Mouse (Mus musculus) cerebellum, adult 2 months (tissue): Measurements from ENCODE around the gene Prkar2b. TPM values are rescaled to one million over a fixed set of nuclear protein-coding genes. Genes with fewer than 3 reads are reported as not detected.

ENCODE experiments used
- DNase-seq, 2 experiments: peaks; one replicate each; pipeline ENCODE4 v3.0.0; 2021
- H3K27ac ChIP-seq: fragments of 200-500 bp; 2 replicates; pipeline ENCODE4 v1.5.1; 2012; ENCODE audit warnings: low read length, control low read depth, inconsistent platforms; ENCODE audit not compliant: insufficient read depth
- H3K27me3 ChIP-seq: fragments of 200-500 bp; 2 replicates; pipeline ENCODE4 v1.6.1; 2012; ENCODE audit warnings: inconsistent platforms, mild to moderate bottlenecking, low read length, moderate library complexity; ENCODE audit not compliant: control insufficient read depth, insufficient read depth
- H3K4me1 ChIP-seq: fragments of 200-500 bp; 2 replicates; pipeline ENCODE4 v1.6.1; 2011; ENCODE audit warnings: low read length; ENCODE audit not compliant: control insufficient read depth, insufficient read depth
- H3K4me3 ChIP-seq: fragments of 200-500 bp; replicated peaks from 2 replicates; pipeline ENCODE3; 2011; ENCODE audit warnings: mild to moderate bottlenecking, low read depth, low read length, control low read depth; ENCODE audit not compliant: insufficient read depth
- CTCF ChIP-seq: fragments of 200-500 bp; IDR thresholded peaks from 2 replicates; pipeline ENCODE4 v1.5.1; 2011; ENCODE audit warnings: low read depth, mild to moderate bottlenecking, control low read depth, low read length, moderate library complexity, borderline replicate concordance; ENCODE audit not compliant: insufficient read depth
- POLR2A ChIP-seq: fragments of 200-500 bp; IDR thresholded peaks from 2 replicates; pipeline ENCODE4 v1.6.1; 2011; ENCODE audit warnings: low read length, control low read depth, borderline replicate concordance; ENCODE audit not compliant: insufficient read depth
- WGBS: fragments of 180-500 bp; shearing (Covaris S2); methylation state at CpG from one replicate; pipeline ENCODE4 v1.1.7; 2018; 5-methylcytosine and 5-hydroxymethylcytosine counted together
- polyA plus RNA-seq: library from polyadenylated mRNA; depleted of rRNA; stranded (reverse); fragments of >200 nt; gene quantifications from 2 replicates; pipeline ENCODE4 v1.2.3, GENCODE M21; 2012

The Prkar2b gene
- polyA plus RNA-seq, 1 experiment, result 11.9 TPM

DNA sequence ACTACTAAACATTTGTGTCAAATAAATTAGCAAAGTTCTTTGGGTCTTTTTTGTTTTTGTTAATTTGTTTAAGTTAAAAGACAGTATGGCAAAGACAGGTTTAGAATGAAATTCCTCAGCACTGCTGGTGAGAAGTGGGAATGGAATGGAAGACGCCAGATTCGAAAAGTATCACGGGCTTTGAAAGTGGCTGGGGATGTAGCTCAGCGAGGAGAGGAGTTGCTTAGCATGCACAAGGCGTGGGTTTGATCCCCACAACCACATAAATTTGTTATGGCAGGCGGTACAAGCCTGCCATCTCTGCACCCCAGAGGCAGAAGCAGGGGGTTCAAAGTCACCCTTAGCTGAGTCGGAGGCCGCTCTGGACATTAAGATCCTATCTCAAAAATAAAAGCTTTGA lies 54.1 kb downstream of the Prkar2b start:
- DNase-seq, result no peak
- 96% methylated on average over 8 of the region's 8 CpGs for WGBS
- no peak for TF ChIP-seq CTCF
- TF ChIP-seq POLR2A, result no peak
- H3K4me3 ChIP-seq, result no peak overlapping the region
- no peaks in the 10 kb centered on the region for H3K4me1 ChIP-seq
- H3K27ac ChIP-seq, result no peak overlapping the region
- no peaks in the 10 kb centered on the region; the same call in 1 of the 2 replicates for H3K27me3 ChIP-seq

DNA sequence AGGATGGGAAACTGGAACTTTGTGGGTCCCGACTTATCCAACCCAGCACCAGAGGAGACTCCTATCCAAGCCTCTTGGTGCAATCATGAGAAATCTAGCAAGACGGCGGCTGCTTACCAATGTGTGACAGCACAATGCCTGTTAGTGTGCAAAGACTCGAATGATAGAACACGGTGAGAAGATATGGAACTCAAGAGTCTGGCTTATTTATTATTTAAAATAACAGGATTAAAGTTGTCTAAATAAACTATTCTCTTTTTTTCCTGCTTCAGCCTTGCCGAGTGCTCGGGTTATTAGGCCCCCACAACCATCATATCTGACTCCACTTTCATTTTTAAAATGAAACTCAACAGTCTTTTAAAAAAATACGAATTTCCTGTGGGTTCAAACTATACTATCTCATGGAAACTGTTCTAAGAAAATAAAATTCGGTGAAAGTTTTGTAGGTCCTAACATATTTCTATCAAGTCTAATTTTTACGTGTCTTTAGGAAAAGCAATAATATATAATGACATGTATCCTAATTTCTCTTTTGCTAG lies 54.6 kb downstream of the Prkar2b start:
- Histone ChIP-seq H3K4me1 (no peaks in the 10 kb centered on the region), H3K27me3 (no peaks in the 10 kb centered on the region; the same call in 1 of the 2 replicates), H3K4me3 (no peak overlapping the region), H3K27ac (no peak overlapping the region)
- no peak for DNase-seq
- no peak for TF ChIP-seq CTCF
- no peak for TF ChIP-seq POLR2A
- WGBS, result 96% methylated on average over 10 of the region's 10 CpGs

DNA sequence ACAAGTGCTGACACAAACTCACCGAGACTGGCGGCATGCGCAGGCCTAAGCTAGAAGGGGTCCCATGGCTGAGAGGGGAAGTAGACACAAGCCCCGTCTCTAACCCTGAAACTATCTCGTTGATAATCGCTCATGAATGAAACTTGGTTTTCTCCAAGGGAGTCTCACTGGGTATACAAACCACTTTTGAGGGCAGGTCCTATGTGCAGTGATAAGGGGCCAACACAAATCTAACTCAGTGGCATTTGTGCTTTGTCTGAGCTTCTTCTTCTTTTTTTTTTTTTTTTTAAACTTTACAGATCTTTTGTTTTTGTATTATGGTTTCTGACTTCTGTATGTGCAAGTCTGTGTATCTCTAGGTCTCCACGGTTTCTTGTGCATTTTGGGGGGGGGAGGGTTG lies 60.6 kb downstream of the Prkar2b start:
- no peaks in the 10 kb centered on the region for H3K4me1 ChIP-seq
- DNase-seq, result no peak
- no peak overlapping the region for H3K27ac ChIP-seq
- no peaks in the 10 kb centered on the region; the same call in 1 of the 2 replicates for H3K27me3 ChIP-seq
- TF ChIP-seq POLR2A (no peak), CTCF (no peak)
- no peak overlapping the region for H3K4me3 ChIP-seq
- 96% methylated on average over 7 of the region's 7 CpGs for WGBS

DNA sequence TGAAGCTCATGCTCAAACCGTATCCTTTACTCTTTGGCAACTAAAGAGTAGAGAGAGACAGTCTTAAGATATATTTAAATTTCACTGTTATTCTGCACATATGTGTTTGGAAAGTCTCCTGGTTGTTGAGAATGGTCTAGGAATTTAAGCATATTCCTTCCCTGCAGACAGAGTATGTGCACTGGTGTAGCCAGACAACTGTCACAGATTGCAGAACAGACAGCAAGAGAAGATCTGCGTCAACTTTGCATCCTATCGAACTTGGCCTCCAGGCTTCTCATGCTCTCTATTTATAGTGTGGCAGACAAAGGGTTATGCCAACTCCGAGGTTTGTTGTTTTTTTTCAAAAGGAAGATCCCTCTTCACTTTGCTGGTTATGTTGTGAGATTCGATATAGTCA lies 62.4 kb downstream of the Prkar2b start:
- Histone ChIP-seq H3K4me3 (no peak overlapping the region), H3K4me1 (no peaks in the 10 kb centered on the region), H3K27ac (no peak overlapping the region), H3K27me3 (no peaks in the 10 kb centered on the region)
- DNase-seq, result no peak
- 89% methylated on average over 5 of the region's 5 CpGs for WGBS
- TF ChIP-seq CTCF, result no peak
- no peak for TF ChIP-seq POLR2A

DNA sequence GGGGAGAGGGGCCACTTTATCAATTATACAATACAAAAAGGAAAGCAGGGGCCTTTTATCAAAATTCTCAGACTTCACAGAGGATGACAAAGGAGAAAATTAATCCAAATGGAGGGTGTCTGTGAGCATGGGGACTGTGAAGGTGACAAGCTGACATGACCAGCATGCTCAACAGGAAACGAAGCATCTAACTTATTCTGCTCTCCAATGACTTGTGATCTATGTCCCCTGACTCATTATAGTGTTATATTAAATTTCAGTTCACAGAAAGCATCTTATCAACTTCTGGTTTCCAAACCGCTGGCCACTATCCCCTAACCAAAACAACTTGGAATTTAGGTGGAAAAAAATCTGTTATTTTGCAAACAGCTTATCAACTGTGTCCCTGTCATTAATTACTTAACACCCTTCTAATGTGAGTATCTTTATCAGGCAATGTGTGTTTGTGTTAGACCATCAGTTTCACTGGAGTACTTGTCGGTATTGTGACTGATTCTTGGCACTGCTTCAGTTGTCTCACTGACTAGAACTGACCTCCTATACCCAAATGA lies 63.7 kb downstream of the Prkar2b start:
- Histone ChIP-seq H3K27ac (no peak overlapping the region), H3K27me3 (no peaks in the 10 kb centered on the region; the same call in 1 of the 2 replicates), H3K4me3 (no peak overlapping the region), H3K4me1 (no peaks in the 10 kb centered on the region)
- TF ChIP-seq CTCF, result no peak
- no peak for TF ChIP-seq POLR2A
- 87% methylated on average over 3 of the region's 3 CpGs for WGBS
- no peak for DNase-seq

DNA sequence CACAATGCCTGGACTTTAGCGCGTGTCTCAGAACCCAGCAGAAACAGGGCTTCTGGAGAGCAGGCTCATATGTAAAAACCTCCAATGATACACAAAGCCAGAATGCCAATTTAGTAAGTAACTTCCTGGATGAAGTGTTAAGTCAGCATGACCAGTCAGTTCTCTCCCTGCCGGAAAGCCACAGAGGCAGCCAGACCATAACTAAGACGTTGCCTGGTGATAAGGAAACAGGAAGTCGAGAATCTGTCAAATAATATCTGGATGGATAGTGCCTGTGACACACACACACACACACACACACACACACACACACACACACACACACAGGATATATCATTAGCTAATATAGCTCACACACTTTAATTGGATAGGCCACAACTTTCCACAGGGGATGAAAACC lies 64.2 kb downstream of the Prkar2b start:
- H3K27me3 ChIP-seq, result no peaks in the 10 kb centered on the region; the same call in 1 of the 2 replicates
- H3K4me3 ChIP-seq, result no peak overlapping the region
- WGBS, result 90% methylated on average over 5 of the region's 5 CpGs
- no peak for DNase-seq
- no peaks in the 10 kb centered on the region for H3K4me1 ChIP-seq
- TF ChIP-seq CTCF (no peak), POLR2A (no peak)
- no peak overlapping the region for H3K27ac ChIP-seq

DNA sequence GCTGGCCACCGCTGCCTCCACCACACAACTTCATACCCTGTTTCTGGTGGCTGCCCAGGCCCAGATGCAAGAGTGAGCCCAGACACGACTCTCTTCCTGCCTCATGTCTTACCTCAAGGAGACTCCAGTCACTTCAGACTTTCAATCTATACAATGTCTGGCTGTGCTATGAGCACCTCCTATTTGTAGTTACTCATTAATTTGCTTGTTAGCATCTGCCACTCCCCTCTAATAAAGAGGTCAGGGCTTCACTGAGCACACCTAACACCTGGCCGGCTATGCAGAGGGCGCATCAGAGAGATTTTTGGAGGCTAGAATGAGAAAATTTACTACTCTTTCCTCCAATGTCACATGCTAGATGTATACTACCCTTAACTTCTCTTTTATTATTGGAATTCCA lies 70.5 kb downstream of the Prkar2b start:
- Histone ChIP-seq H3K4me3 (no peak overlapping the region), H3K4me1 (no peaks in the 10 kb centered on the region), H3K27ac (no peak overlapping the region), H3K27me3 (no peaks in the 10 kb centered on the region; the same call in 1 of the 2 replicates)
- TF ChIP-seq CTCF, result no peak
- TF ChIP-seq POLR2A, result no peak
- no peak for DNase-seq
- 97% methylated on average over 4 of the region's 4 CpGs for WGBS

DNA sequence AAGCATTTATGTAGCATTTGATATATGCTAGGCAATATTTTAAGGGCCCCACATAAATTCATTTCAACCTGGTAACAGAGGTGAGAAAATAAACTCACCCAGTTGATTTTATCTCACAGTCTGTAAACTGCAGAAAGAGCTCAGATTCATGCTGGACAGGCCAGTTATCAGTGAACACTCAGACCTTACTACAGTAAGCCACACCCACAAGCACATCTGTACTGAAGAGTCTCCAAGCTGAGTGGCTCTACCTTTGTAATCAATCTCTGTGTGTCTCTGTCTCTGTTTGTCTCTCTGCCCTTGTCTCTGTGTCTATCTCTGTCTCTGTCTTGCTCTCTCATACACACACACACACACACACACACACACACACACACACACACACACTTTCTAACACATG lies 71.4 kb downstream of the Prkar2b start:
- no peaks in the 10 kb centered on the region for H3K4me1 ChIP-seq
- no peak overlapping the region for H3K27ac ChIP-seq

More for the DNA sequence above, 71.4 kb downstream of the Prkar2b start:
- Histone ChIP-seq H3K4me3 (no peak overlapping the region), H3K27me3 (no peaks in the 10 kb centered on the region; the same call in 1 of the 2 replicates)
- TF ChIP-seq CTCF (no peak), POLR2A (no peak)
- DNase-seq, result no peak
